Mouse (Mus musculus): ENCODE results near the gene Ell.

The Ell gene

DNA sequence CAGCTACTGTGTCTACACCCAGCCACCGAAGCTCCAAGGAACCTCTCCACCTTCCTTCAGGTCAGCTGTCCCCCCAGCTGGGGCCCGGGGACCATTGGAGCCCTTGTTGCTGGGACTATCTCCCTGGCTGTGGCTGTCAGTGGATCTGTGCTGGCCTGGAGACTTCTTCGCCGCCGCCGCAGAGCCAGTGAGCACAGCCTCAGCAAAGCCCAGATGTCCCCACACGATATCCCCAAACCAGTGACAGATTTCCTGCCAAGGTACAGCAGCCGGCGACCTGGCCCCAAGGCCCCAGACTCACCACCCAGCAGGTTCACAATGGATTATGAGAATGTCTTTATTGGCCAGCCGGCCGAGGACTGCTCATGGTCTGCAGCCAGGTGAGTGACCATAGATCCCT lies 78.7 kb downstream of the Ell start:
- in situ Hi-C loops (cut with MboI; ENCODE audit: low pct_unique_long_range_greater_than_20kb in 1 of 2, low sequenced_read_pairs in 2 of 2, unreplicated experiment in 1 of 2), result no loop called here

DNA sequence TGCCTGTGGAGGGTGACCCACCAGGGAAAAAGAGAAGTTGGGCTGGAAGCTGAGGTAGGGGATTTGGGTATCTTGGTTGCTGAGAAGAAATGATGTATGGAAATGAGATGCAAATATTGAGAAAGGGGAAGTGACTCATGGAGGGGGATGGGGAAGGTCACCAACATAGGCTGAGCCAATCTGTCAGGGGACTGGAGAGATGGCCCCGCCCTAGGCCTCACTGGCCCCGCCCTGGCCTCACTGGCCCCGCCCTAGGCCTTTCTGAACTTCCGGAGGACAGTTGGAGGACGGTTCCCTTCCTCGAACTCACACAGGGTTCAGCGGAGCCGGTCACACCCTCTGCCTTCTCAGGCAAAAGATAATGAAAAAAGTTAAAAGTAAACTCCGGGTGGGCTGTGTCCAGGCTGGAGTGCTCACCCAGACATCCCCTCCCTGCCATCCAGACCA lies 79.7 kb downstream of the Ell start:
- in situ Hi-C loops (cut with MboI; ENCODE audit: low pct_unique_long_range_greater_than_20kb in 1 of 2, low sequenced_read_pairs in 2 of 2, unreplicated experiment in 1 of 2), result no loop called here

DNA sequence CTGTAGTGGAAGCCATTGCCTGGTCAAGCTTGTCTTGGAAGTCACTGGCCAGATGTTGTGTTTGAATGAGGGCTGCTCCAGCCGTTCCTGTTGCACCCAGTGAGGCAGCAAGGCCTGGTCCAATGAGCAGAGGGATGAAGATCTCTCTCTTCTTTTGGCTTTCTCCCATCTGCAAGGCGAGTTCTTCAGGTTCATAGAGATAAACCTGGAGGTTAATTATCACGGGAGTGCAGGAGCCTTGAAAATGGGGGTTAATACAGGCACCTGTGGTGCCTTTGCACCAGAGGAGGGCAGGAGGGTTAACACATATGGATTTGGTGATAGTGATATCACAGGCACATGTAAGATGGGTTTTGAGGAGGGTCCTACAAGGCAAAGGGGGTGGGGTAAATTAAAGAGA lies 83.0 kb downstream of the Ell start:
- in situ Hi-C loops (cut with MboI; ENCODE audit: low pct_unique_long_range_greater_than_20kb in 1 of 2, low sequenced_read_pairs in 2 of 2, unreplicated experiment in 1 of 2), result no loop called here

DNA sequence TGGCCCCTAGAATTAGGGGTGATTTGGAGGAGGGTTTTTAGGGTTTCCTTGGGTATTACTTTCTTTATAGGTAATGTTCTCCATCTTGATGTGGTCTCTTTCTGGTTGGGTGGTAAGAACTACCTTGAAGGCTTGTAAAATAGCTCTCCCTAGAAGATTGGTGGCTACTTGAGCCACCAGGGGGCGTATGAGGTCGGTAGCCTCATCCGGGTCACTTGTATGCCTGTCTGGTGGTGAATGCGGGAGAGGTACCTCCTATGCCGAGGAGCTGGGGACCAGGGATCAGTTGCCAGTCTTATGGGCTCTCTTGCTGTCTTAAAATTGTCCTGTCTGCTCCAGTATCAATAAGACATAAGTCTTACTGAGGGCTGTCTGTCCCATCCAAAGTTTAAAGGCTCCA lies 85.8 kb downstream of the Ell start:
- in situ Hi-C loops (cut with MboI; ENCODE audit: low pct_unique_long_range_greater_than_20kb in 1 of 2, low sequenced_read_pairs in 2 of 2, unreplicated experiment in 1 of 2), result no loop called here

DNA sequence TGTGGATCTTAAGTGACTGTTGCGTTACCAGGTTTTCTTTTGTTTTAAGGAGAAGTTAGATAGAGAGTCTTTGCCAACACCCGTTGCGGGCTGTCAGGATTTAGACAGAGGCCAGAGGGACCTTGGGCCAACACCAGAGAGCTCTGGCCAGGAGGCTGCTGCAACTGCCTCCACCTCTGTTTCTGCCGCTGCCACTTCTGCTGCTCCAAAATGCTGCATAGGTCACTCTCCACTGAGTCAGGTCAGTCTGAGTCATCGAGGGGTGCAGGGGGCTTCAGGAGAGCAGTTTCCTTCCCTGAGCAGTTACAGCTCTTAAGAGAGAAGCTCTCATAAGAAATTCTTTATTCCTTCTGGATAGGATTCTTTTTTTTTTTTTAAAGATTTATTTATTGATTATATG lies 87.8 kb downstream of the Ell start:
- in situ Hi-C loops (cut with MboI; ENCODE audit: low pct_unique_long_range_greater_than_20kb in 1 of 2, low sequenced_read_pairs in 2 of 2, unreplicated experiment in 1 of 2), result no loop called here

DNA sequence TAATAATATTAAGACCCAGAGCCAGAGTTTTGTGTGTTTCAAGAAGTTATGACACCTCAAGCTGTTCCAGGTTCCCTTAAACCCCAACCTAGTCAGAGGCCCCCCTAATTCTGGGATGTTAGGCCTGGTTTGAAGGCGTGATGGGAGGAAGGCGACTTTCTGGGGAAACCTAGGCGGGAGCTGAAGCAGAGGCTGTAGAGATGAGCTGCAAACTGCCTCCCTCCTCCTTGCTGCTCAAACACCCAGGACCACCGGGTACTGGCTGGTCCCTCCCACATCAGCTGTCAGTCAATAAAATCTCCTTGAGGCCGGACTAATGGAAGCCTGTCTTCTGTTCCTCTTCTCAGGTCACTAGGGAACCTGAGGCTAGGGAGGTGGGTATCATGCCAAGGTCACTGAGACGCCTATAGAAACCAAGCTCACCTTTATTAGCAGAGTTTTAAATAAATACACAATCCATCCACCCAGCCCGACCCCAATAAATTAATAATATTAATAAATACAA lies 89.8 kb downstream of the Ell start:
- in situ Hi-C loops (cut with MboI; ENCODE audit: low pct_unique_long_range_greater_than_20kb in 1 of 2, low sequenced_read_pairs in 2 of 2, unreplicated experiment in 1 of 2), result no loop called here

DNA sequence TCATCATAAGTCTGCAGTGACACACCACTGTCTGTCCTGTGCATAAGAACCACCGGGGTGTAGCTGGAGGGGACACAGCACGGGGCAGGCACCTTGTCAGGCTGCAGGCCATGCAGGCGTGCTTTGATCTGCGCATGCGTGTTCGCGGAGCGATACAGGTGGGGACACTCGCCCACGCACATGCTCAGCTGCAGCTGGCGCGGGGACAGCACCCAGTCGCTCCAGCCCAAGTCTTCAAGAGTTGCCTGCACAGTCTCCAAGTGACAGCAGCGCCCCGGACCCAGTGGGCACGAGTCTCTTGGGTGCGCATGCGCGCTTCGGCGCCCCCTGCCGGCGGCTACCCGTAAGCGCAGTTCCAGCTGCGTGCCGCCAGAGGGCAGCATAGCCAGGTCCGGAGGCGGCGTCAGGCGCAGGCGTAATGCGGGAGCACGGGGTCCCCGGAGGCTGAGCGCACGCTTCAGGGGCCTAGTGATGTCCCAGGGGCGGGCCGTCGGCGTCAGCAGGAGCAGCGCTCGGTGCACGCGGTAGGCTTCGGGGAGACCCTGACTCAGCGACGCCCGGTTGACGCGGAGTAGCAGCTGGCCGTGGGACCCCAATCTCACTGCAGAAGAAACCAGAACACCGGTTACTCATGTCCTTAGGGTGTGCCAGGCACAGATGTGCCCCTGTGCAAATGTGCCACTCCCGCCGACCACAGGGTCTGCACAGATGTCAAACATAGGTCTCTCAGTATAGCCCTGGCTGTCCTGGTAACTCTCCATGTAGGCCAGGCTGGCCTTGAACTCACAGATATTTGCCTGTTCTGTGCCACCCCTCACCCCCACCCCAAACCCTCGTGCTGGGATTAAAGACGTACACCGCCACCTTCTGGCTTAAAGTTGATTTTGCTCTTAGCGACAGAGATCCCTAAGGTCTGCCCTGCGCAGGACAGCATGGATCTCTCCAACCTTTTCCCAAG lies 90.6 kb downstream of the Ell start:
- in situ Hi-C loops (cut with MboI; ENCODE audit: low pct_unique_long_range_greater_than_20kb in 1 of 2, low sequenced_read_pairs in 2 of 2, unreplicated experiment in 1 of 2), result no loop called here

DNA sequence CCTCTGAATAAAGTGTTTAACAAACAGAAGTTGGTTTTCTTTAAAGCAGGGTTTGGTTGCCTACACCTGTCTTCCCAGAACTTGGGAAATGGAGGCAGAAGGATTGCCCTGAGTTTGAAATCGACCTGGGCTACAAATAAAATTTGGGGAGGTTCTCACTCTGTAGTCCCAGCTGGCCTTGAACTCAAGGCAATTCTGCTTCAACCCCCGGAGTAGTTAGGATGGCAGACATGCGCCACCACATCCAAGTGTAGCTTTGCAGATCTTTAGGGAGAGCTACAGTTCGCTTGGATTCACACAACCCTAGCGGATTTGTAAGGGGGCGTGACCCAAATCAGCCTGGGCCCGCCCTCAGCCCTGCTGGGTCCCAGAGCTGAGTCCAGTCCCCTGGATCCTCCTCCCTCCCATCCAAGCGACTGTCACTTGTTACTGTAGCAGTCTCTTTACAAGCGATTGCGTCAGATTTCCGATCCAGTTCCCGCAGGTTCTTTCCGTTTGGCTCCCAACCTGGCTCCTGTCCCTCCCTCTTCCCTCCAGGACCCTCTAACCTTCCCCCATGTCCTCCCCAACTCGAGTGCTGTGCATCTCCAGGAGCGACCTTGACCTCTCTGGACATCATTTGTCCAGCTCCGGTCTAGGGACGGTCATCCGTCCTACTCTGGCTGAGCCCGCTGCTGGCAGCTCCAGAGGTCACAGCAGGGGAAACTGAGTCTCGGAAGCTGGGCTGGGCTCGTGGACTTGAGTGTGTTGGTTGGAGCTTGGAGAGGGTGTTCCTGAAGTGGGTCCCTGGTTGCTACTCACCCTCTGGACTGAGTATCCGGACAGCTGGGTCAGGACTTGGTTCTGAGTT lies 91.5 kb downstream of the Ell start:
- in situ Hi-C loops (cut with MboI; ENCODE audit: low pct_unique_long_range_greater_than_20kb in 1 of 2, low sequenced_read_pairs in 2 of 2, unreplicated experiment in 1 of 2), result no loop called here

DNA sequence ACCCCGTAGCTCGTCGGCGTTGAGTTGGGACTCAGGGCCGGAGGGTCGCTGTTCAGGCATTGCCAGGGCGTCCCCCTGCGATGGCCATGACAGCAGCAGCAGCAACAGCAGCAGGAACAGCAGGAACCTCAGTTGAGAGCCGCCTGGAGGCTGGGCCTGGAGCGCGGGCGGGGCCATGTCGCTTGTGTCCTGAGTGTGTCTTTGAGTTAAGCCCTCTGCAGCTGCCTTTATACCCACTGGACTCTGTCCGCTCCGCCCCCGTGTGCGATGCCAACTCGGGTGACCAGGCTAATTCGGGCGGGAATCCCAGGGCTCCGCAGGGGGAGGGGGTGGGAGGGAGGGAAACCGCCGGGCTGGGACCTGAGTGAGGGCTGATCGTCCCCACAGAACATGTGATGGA lies 92.2 kb downstream of the Ell start:
- in situ Hi-C loops (cut with MboI; ENCODE audit: low pct_unique_long_range_greater_than_20kb in 1 of 2, low sequenced_read_pairs in 2 of 2, unreplicated experiment in 1 of 2), result no loop called here

DNA sequence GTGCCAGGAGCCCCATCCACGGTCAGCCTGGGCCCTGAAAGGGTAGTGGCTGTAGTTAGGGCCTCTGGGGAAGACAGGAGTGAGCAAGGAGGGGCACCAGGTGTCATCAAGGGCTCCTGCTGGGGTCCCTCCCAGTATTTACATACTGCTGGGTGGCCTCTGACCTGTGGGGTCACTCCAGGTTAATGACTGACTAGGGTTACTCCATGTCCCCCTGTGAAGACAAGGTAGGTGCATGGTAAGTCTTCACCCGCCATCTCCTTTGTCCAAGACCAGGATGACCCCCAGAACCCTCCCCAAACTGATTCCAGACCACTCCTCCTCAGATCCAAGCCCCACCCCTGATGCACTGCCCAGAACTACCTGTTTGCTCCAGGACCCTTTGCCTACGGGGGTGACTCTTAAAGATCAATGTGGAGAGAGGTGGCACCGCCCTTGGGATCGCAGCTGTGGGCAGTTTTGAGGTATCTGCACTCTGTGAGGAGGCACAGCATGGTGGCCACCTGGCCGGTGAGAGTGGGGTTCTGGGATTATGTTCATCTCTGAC lies 93.2 kb downstream of the Ell start, which contains the start of gene Gdf15:
TSS of gene Gdf15 (minus strand) at position 111 of the 547 bp plus-strand sequence.
- in situ Hi-C loops (cut with MboI; ENCODE audit: low pct_unique_long_range_greater_than_20kb in 1 of 2, low sequenced_read_pairs in 2 of 2, unreplicated experiment in 1 of 2), result no loop called here

DNA sequence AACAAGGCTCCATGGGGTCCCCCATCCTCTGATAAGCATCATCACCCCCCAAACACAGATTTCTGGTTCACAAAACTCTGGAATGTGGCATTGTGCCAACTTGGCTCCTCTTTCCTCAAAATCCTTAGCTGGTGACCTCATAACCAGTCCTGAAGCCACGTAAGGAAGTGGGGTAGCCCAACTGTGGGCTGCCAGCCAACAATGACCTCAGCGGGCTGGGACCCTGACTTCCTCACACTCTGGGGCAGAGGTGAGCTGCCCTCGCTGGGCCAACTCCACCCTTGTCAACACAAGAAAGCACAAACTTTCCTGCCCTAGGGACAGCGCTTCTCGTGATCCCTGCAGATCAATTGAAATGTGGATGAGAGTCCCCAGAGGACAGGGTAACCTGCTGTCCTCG lies 94.8 kb downstream of the Ell start:
- in situ Hi-C loops (cut with MboI; ENCODE audit: low pct_unique_long_range_greater_than_20kb in 1 of 2, low sequenced_read_pairs in 2 of 2, unreplicated experiment in 1 of 2), result no loop called here

DNA sequence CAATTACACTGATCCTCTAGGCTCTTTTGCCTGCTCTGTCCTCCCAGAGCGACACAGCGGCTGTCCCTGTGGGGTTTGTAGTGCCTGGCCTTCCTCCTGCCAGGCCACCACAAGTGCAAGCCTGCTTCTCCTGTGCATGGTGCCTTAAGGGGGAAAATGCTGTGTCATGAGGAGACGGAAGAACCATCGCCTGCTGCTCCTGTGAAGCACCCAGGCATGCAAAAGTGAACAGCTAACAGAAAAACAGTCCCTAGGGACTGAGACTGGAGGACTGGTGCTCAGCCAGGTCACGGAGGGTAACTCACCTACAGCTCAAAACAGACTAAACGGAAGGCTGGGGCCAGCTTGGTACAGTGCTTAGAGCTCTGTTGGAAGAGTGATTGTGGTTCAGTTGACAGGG lies 96.3 kb downstream of the Ell start:
- in situ Hi-C loops (cut with MboI; ENCODE audit: low pct_unique_long_range_greater_than_20kb in 1 of 2, low sequenced_read_pairs in 2 of 2, unreplicated experiment in 1 of 2), result no loop called here

DNA sequence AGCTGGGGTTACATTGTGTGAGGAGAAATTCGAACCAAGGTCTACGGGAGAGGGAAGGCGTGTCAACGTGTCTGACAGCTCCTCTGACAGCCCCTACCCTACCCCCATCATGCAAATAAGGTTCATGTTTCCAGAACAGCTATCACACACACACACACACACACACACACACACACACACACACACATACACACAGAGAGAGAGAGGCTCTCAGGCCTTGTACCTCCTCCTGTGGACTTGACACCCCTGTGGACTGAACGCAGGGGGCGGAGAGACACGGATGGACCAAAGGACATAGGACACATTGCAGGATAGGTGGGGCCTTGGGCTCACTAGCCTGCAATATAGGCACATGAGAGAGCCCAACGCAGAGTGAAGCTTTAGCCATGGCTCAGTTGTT lies 97.6 kb downstream of the Ell start:
- in situ Hi-C loops (cut with MboI; ENCODE audit: low pct_unique_long_range_greater_than_20kb in 1 of 2, low sequenced_read_pairs in 2 of 2, unreplicated experiment in 1 of 2), result no loop called here

DNA sequence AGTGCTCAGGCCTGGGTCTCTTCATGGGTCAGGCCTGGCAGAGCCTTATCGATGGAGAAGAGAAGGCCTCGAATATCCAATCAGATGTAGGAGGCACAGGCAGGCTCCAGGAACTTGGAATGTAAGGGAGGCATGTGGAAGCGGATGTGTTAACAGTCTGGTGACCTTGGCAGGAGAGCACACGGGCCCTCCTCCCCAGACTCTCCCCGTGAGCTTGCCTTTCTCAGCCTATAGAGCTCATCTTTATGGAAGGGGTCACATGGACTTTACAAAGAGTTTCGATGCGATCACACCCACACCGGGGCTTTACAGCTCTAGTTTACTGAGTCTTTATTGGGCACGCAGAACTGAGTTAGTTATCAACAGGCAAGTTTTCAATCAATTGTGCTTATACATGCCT lies 99.5 kb downstream of the Ell start:
- in situ Hi-C loops (cut with MboI; ENCODE audit: low pct_unique_long_range_greater_than_20kb in 1 of 2, low sequenced_read_pairs in 2 of 2, unreplicated experiment in 1 of 2), result no loop called here

Data from mouse embryonic stem cell (cell line).